Mouse (Mus musculus) lung, postnatal 0 days (tissue): ENCODE results near the gene Exoc8.

Source experiments
- CTCF ChIP-seq: IDR thresholded peaks from 2 replicates; pipeline ENCODE4 v1.5.1; 2016; ENCODE audit warnings: antibody characterized with exemption, mild to moderate bottlenecking
- EP300 ChIP-seq: IDR thresholded peaks from 2 replicates; pipeline ENCODE4 v1.6.1; 2016; ENCODE audit warnings: antibody characterized with exemption, mild to moderate bottlenecking, control low read depth

DNA sequence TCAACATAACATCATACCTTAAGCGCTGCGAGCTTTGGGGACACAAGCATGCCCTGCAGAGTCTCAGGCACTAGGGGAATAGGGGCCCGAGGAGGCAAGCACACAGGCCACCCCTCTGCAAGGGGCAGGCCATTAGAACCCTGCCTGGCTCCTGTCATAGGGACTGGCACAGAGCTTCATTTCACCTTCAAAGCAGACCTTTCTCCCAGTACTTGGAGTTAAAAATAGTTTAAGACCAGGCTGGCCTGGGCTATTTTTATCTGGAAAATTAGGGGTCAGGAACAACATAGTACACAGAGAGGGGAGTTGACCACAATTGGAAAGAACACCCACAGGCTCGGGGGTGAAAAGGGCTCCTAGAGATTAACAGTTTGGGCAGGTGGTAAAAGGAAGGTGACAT, 39.8 kb upstream of the Exoc8 start:
- no peak for TF ChIP-seq CTCF
- no peak for TF ChIP-seq EP300
